Mouse (Mus musculus) frontal cortex, postnatal 36 days (tissue): ENCODE measurements around the gene Npas2.
A peak's percentile ranks its signal among the peaks of the same experiment; 100 is the strongest.

Experiments
- DNase-seq, 2 experiments: peaks; one replicate each; pipeline ENCODE4 v3.0.0; 2022; ENCODE audit warnings: low spot score in 2 of 2

Npas2 gene

DNA sequence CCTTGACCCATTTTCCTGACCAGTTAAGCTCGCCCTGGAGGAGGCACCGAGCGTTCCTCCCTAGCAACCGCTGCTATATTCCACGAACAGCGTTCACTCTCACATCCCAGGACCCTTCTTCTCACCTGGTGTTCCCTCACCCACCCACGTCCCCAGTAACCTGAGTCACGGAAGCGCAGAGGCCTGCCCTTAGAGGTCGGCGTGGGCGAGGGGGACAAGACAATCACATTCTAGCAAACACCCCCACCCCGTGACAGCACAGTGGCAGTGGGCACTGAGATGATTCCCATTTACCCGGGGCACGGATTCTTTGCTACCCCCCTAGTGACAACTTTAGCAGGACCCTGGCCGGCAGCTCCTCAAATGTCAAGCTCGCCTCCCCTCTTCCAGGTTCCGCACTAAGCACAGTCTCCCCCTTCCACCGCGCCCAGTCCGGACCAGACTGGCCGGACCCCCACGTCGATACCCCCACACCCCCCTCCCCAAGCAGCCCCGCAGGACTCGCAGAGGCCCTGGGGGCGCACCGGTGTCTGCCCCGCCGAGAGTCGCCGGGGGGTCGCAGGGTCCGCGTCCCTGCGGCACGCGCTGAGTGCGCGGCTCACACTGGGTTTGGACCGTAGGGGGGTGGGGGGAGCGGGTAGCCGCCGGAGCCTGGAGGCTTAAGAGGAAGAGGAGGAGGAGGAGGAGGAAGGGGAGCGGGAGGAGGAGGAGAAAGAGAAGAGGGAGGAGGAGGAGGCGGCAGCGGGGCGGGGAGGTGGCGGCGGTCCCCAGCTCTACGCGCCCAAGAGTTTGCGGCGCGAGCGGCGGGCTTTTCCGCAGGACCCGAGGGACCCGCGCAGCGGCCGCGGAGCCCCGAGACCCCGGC, at the start of gene Npas2:
TSS of gene Npas2 (plus strand) at position 735 of the 865 bp plus-strand sequence.
- no peak for DNase-seq

DNA sequence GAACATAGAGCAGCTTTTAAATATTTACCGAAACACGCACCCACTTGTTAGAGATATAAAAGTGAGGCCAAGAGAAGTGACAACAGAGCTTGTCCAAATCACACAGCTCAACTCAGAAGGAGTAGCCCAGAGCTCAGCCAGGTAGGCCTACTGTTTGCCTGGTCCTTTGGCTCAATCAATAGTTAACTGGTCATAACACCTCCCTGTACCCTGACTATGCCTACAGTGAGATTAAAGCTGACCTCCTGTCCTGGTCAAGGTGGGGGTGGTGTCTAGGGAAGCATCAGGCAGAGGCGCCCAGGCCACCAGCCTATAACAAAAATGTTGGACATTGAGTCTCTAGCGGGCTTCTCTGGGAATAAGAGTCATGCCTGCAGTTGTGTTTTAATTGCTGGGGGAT, 36.8 kb upstream of the Npas2 start:
- no peak for DNase-seq

DNA sequence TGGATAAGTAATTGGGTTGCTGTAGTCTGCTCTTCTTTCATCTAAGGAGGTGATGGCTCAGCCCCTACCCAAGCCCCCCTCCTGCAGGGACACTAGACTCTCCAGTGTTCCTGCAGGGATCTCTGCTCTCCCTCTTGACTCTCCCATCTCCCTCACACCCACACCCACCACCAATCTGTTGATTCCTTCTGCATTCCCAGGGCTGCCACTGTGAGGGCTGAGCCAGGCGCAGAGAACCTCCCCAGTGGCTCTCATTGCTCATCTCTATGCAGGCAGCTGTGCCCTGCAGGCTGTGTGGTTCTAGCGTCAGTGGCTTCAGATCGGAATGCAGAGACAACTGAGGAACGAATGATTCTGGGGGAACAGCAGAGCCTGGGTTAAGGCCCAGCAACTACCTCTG, 33.4 kb upstream of the Npas2 start:
- peak; percentile 47 to 68 for DNase-seq

GRCm38 (mm10) chr1:39163077-39163476, 30.5 kb upstream of the Npas2 start:
- DNase-seq, result no peak

- DNase-seq, result no peak
These were observed 16.8 kb upstream of the Npas2 start for GRCm38 (mm10) chr1:39176690-39177089.

GRCm38 (mm10) chr1:39177211-39177610, 16.3 kb upstream of the Npas2 start:
- peak; percentile 79 to 89 for DNase-seq

DNA sequence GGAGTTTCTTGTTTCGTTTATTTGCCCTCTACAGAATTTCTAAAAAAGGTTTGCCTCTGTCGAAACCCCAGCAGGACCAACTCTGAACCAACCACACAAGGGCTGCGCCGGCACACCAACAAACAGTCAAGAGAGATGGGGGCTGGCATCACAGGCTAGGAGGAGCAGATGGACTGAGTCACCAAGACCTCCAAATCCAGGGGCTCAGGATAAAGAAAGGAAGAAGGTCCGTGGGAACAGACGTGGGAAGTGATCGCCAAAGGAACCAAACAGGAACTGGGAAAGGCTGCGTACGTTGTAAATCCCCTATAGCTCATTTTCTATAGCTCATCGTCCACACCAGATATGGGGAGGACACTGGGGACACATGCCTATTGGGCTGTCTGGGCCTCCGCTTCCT, 13.7 kb upstream of the Npas2 start:
- DNase-seq, result no peak

DNA sequence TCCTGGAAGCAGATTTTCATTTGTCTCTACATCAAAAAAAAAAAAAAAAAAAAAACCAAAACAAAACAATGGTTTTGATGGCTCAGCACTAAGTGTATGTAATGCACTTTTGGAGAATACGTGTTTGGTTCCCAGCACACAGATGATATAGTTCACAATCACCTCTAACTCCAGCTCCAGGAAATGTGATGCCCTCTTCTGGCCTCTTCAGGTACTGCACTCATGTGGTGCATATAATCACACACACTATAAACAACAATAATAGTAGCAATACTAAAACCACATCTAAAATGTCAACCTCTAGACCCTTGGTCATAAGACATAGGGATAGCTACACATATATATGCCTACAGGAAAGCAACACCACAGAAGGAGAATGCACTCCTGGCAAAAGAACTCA, 13.0 kb upstream of the Npas2 start:
- no peak for DNase-seq

- DNase-seq, result no peak
These were observed 11.6 kb upstream of the Npas2 start for GRCm38 (mm10) chr1:39181901-39182300.

DNA sequence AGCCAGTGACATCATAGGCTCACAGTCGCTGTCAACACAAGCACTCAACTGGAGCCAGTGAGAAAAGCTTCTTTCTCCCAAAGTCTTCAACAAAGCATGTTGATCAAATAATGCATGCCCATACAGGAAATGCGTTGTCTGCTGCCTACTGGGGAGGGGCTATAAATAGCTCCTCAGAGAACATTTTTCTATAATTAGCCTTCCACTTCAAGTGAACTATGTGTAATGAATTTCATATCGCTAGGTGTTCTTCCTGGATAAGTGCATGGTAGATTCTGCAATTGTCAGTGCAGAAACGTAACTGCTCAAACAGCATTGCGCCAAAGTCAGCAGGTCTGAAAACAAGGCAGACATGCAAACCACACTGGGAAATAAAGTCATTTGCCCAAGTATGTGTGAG, 7.7 kb upstream of the Npas2 start:
- DNase-seq, result no peak

GRCm38 (mm10) chr1:39186711-39187437, 6.7 kb upstream of the Npas2 start:
- DNase-seq, result no peak

- no peak for DNase-seq
These were observed 2.4 kb upstream of the Npas2 start for GRCm38 (mm10) chr1:39191122-39191521.

DNA sequence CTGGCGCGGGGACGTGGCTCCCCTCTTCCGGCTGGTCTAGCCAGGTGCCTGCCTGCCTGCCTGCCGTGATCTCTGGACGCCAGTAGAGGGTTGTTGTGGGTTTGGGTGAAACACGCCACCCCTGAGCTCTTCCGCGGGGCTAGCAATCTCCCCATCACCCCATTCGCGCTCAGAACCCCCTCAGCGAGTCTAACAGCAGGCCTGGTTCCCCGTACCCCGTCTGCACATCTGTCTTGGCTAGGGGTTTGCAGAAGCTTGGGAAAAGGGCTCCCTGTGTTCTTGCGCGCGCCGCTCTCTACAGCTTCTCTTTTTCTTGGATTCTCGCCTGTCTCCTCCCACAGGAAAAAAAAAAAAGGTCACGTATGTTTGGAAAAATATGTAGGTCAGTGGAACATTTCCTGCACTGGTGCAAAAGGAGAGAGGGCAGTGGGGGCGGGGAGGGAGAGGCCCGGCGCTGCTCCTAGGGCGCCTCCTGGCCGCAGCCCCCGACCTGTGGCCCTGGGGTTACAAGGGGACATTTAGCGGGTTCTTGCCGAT, 1.0 kb upstream of the Npas2 start:
- peak; percentile 71 to 83 for DNase-seq

- peak; percentile 63 to 65 for DNase-seq
These were observed 538 bp downstream of the Npas2 start for GRCm38 (mm10) chr1:39193862-39194675.

DNA sequence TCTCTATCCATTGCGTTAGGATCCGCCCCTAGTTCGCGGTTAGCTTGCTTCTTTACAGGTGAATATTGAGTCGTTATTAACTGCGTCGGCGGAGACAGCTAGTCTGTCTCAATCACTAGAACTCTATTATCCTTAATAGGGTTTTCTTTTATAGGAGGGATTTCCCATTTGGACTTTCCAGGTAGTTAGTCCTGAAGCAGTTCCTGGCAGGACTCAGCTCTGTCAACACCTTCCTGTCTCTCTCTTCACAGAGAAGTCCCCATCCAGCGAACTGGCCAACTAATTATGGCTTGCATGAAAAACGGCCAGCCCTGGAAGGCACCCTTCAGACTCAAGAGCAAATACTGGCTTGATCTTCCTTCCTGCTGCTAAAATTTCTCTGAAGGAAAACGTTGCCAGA, 1.4 kb downstream of the Npas2 start:
- no peak for DNase-seq

DNA sequence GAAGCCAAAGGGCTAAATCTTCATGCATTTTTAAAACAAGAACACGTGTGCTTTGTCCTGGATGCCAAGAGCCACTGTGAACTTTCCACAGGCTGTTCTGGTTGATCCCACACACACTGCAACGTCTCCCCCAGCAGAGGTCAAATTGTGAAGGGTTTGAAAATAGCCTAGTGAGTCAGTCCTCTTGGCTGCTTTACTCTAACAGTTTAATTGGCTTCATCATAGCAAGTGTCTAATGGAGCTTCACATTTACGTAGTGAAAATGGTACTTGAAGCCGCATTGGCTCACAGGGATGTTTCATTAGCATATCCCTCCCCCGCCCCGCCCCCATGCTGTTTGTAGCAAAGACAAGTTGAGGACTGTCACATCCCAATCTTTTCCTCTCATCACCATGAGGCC, 2.6 kb downstream of the Npas2 start:
- no peak for DNase-seq

DNA sequence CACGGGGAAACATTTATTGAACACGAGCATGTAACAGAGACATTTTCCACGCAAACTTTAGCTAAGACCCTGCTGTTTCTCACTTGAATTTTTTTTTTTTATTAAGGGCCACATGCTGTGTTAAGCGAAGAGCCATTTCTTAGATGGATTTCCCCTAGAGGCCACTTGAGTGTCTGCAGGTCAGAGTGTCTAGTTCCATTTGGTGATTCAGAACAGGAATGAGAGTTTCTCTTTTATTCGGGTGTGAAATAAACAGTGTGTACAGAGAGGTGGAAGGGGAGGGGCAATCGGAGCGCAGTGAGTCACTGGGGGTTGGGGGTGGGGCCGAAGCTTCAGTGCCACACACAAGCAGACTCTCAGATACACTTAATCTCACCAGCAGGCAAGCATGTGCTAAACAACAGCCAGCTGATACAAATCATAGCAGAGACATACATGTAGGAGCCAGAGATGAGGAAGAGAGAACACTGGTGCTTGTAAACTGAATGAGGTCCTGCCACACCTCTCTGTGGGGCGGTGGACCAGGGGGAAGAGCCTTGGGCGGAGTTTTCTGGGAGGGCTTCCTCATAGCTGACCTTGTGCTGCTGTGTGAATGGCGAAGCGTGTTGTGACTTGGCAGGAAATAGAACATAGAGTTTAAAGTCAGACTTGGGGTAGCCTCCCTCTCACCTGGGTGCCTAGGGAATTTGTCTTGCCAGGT, 3.3 kb downstream of the Npas2 start:
- DNase-seq, result no peak

- DNase-seq, result no peak
These were observed 11.5 kb downstream of the Npas2 start for GRCm38 (mm10) chr1:39205021-39205420.

- DNase-seq, result no peak
These were observed 12.2 kb downstream of the Npas2 start for GRCm38 (mm10) chr1:39205697-39206096.

GRCm38 (mm10) chr1:39206942-39207341, 13.4 kb downstream of the Npas2 start:
- DNase-seq, result no peak

DNA sequence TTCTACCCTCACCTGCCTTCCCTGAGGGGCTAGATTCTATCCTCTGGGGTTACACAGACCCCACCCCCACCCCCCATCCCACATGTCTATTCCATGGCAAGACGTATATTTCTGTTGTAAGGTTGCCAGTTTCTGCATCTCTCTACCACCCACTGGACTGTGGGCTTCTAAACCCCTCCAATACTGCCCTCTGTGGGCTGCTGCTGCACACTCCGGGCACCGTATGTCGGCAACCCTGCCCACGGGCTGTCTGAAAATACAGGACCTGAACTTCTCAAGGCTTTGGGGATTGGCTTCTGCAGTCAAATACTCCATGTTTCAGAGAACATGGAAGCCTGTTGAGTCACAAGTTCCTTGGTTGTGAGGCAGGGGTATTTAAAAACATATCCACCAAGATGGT, 17.4 kb downstream of the Npas2 start:
- DNase-seq, result no peak
